Mouse (Mus musculus) liver, embryonic 14.5 days (tissue): ENCODE measurements around the gene Dock7.

Source experiments
- CTCF ChIP-seq: IDR thresholded peaks from 2 replicates; pipeline ENCODE4 v1.5.1; 2016; ENCODE audit warnings: antibody characterized with exemption, low read depth, control low read depth
- EP300 ChIP-seq: IDR thresholded peaks from 2 replicates; pipeline ENCODE4 v1.6.1; 2016; ENCODE audit warnings: antibody characterized with exemption, low read depth

GRCm38 (mm10) chr4:99081169-99081568 lies 39.5 kb downstream of the Dock7 start:
- no peak for TF ChIP-seq CTCF
- no peak for TF ChIP-seq EP300
